Mouse (Mus musculus): ENCODE results near the gene Dnajb6. TPM values are rescaled to one million over a fixed set of nuclear protein-coding genes. Genes with fewer than 3 reads are reported as not detected.
"Not testable (repeated sequence)": the region's sequence is repeated elsewhere in the genome, so short reads cannot be mapped to it uniquely, and the experiment has no call there.

Dnajb6 gene
- polyA plus RNA-seq, 1 experiment from 2014 or later, result 308 TPM

DNA sequence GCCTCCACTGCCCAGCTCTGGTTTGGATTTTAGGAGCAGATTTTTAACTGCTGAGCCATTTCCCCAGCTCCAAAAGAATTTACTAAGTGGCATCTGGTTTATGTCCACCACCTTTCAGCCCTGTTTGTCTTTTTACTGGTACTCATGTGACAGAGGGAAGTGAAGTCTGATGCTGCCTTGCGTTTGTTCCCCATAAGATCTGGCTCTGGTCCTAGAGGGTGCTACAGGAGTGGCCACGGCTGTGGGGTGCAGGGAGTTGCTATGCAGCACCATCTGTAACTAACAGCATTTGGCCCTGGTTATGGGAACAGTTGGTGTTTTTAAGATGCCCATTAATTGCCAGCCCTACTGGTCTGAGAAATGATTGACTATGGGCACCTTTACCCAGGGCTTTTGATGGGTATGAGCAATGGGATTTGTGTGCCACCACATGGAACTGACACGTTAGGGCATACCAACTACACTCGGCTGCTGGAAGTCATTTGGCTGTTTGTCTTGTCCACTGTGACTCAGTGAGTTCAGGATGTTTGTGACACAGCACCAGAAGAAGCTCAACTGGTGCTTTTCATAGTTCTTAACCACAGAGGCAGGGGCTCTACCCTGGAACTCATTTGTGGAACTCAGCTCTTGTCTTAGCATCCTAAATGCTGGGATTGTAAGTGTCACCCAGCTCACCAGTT lies 37.3 kb downstream of the Dnajb6 start:
- Histone ChIP-seq H3K4me2 (no peak overlapping the region), H3K27ac (no peak overlapping the region), H3K4me1 (no peaks in the 10 kb centered on the region), H3K27me3 (replicated peaks) (no peaks in the 10 kb centered on the region), H3K9ac (no peak overlapping the region), H3K4me3 (no peak overlapping the region), H3K9me3 (no peaks in the 10 kb centered on the region), H3K36me3 (replicated peaks) (peaks cover 6% of the 10 kb centered on the region; the same call in 1 of the 2 replicates)
- ATAC-seq (replicated peaks), result no peak
- 86% methylated on average over 4 of the region's 4 CpGs for WGBS

DNA sequence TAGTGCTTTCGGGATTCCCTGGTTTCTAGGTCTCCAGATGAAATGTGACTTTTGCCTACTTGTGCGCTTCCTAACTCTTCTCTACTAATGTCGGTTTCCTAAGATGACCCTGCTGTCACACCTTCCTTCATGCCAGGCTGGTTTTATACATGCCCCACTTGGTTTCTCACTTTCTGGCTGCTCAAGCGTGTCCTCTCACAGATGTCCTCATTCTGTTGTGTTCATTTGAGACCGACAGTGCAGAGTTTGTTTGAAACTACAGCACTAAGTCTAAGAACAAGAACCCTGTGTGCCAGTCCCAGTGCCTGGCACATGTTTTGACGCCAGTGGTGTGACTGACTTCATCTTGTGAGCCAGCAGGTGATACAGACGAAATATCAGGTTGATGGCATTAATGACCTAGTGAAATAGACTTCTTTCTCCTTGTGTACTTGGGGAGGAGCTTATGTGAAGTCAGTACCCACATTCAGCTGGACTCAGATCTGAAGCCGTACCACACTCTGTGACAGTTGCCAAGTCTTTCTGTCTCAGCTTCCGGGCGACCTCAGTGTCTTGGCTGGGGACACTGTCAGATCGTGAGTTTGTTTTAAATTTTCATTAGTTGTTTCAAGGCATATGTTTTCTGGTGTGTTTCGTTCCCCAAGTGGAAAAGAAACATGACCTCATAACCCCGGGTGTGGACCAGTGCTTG lies 38.1 kb downstream of the Dnajb6 start:
- no peak for ATAC-seq (replicated peaks)

DNA sequence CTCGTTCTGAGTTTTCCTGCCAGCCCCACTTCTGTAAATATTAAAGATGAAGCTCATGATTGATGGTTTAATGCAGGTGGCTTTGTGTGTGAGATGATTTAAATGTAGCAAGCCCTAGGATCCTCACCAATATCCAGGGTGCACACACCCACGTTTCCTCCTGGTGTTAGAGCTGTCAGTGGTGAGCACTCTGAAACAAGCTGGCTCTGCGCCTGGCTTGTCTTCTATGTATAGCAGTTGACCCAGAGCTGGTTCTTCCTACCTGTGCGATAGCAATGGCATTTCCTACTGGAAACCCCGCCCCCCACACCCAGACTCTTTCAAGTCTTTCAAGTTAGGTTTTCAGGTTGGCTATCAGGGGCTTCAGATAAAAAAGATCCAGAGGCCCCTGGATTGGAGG lies 39.9 kb downstream of the Dnajb6 start:
- Histone ChIP-seq H3K9ac (no peak overlapping the region), H3K4me3 (no peak overlapping the region), H3K4me2 (no peak overlapping the region), H3K27ac (no peak overlapping the region), H3K4me1 (no peaks in the 10 kb centered on the region), H3K27me3 (replicated peaks) (no peaks in the 10 kb centered on the region), H3K36me3 (replicated peaks) (no peaks in the 10 kb centered on the region), H3K9me3 (no peaks in the 10 kb centered on the region)
- 93% methylated on average over 5 of the region's 5 CpGs for WGBS
- ATAC-seq (replicated peaks), result no peak

More for the DNA sequence above, 38.1 kb downstream of the Dnajb6 start:
- H3K4me2 ChIP-seq, result no peak overlapping the region
- no peaks in the 10 kb centered on the region for H3K4me1 ChIP-seq
- no peaks in the 10 kb centered on the region for H3K27me3 ChIP-seq (replicated peaks)
- H3K9ac ChIP-seq, result no peak overlapping the region
- no peak overlapping the region for H3K27ac ChIP-seq
- H3K9me3 ChIP-seq, result no peaks in the 10 kb centered on the region
- H3K36me3 ChIP-seq (replicated peaks), result no peaks in the 10 kb centered on the region
- WGBS, result 88% methylated on average over 13 of the region's 13 CpGs
- no peak overlapping the region for H3K4me3 ChIP-seq

DNA sequence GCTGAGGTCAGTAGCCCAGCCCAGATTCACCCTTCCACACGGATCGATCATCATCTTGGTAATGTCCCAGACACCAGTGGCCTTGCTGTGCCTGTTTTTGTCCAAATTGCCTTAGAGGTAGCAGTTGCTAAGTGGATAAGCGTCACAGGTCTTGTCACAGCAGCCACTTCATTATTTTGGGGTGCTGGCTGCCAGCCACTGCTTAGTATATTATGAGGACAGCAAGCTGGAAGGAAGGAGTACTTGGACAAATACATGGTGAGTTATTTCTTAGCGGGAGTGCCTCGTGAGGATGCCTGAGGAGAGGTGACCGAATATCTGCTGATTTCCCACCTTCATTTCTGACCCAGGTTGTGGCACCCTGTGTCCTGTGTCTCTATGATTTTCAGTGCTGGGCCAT lies 42.5 kb downstream of the Dnajb6 start:
- Histone ChIP-seq H3K36me3 (replicated peaks) (no peaks in the 10 kb centered on the region), H3K4me2 (no peak overlapping the region), H3K9ac (no peak overlapping the region), H3K27me3 (replicated peaks) (no peaks in the 10 kb centered on the region), H3K27ac (no peak overlapping the region), H3K4me3 (no peak overlapping the region), H3K9me3 (no peaks in the 10 kb centered on the region), H3K4me1 (no peaks in the 10 kb centered on the region)
- no peak for ATAC-seq (replicated peaks)
- WGBS, result 91% methylated on average over 6 of the region's 6 CpGs

DNA sequence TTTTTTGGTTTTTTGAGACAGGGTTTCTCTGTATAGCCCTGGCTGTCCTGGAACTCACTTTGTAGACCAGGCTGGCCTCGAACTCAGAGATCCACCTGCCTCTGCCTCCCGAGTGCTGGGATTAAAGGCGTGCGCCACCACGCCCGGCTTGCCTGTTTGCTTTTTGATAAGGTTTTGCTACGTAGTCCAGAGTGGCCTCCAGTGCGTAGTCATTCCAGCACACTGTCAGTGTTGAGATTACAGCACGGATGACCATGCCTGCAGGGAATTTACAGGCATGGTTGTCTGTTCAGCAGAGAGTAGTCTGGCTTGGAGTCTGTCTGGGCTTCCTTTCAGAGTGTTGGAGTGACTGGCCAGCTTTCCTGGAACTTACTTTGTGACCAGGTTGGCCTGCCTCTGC lies 44.2 kb downstream of the Dnajb6 start:
- not testable (repeated sequence) for H3K9me3 ChIP-seq; H3K27me3 ChIP-seq (replicated peaks); H3K4me1 ChIP-seq; H3K9ac ChIP-seq; H3K4me2 ChIP-seq; ATAC-seq (replicated peaks); H3K36me3 ChIP-seq (replicated peaks); H3K27ac ChIP-seq; H3K4me3 ChIP-seq
- 96% methylated on average over 9 of the region's 9 CpGs for WGBS

DNA sequence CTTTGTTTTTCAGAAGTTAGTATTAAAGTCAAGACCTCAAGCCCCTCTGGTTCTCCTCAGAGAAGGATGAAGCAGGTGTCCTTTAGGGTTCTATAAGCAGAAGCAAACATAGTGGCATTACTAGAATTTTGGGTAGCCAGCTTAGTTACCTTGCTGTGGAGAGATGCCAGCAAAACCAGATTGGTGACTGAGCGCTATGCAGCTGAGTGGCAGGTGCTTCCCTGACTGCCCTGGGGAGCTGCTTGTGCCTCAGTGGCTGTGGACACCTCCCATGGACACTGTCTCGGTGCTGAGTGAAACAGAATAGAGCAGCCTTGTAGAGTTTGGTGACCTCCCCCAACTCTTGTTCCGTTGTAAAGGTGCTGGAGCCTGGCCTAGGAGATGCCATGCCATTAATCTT lies 46.8 kb downstream of the Dnajb6 start:
- ATAC-seq (replicated peaks), result no peak
- no peak overlapping the region for H3K27ac ChIP-seq
- 93% methylated on average over 3 of the region's 3 CpGs for WGBS
- H3K9ac ChIP-seq, result no peak overlapping the region
- no peaks in the 10 kb centered on the region for H3K36me3 ChIP-seq (replicated peaks)
- H3K4me1 ChIP-seq, result no peaks in the 10 kb centered on the region
- no peak overlapping the region for H3K4me2 ChIP-seq
- H3K4me3 ChIP-seq, result no peak overlapping the region
- H3K27me3 ChIP-seq (replicated peaks), result no peaks in the 10 kb centered on the region
- no peaks in the 10 kb centered on the region for H3K9me3 ChIP-seq

DNA sequence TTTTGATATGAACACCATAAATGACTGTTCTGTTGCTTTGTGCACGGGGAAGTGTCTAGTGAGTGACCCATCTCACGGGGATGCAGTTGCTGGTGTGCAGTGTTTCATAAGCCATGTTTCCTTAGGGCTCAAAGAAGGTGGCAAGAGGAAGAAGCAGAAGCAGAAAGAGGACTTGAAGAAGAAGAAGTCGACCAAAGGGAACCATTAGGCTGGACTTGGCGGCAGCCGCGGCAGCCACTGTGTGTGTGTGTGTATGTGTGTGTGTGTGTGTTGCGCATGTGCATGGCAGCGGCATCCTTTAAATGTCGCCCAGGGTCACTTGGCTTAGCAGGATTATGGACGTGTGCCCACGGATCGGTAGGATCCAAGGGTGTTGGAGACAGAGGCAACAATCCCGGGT lies 49.4 kb downstream of the Dnajb6 start:
- not testable (repeated sequence) for H3K27me3 ChIP-seq (replicated peaks); H3K27ac ChIP-seq; ATAC-seq (replicated peaks); H3K9me3 ChIP-seq; H3K9ac ChIP-seq; H3K4me2 ChIP-seq; H3K36me3 ChIP-seq (replicated peaks); H3K4me1 ChIP-seq; H3K4me3 ChIP-seq
- 89% methylated on average over 11 of the region's 13 CpGs for whole genome bisulfite sequencing

DNA sequence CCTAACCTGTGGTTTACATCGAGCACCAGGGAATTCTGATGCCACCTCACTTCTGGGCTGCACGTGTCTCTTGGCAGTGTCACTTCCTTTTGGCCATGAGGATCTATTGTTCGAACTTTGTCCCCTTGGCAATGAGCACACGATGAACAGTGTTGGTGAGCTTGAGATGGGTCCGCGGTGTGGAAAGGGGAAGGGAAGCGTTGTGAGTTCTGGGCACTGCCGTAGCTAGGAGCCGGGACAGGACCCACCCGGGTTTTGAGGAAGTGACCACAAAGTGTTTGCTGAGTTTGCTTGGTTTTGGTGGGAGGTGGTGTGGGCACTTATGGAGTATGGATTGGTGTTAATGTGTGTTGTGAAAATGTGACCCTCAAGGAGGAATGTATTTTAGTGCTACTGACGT lies 50.5 kb downstream of the Dnajb6 start:
- H3K4me1 ChIP-seq; H3K27me3 ChIP-seq (replicated peaks); ATAC-seq (replicated peaks); H3K4me2 ChIP-seq; H3K27ac ChIP-seq; H3K9me3 ChIP-seq; H3K4me3 ChIP-seq; H3K36me3 ChIP-seq (replicated peaks); H3K9ac ChIP-seq: not testable (repeated sequence)
- WGBS, result 92% methylated on average over 1 of the region's 11 CpGs

DNA sequence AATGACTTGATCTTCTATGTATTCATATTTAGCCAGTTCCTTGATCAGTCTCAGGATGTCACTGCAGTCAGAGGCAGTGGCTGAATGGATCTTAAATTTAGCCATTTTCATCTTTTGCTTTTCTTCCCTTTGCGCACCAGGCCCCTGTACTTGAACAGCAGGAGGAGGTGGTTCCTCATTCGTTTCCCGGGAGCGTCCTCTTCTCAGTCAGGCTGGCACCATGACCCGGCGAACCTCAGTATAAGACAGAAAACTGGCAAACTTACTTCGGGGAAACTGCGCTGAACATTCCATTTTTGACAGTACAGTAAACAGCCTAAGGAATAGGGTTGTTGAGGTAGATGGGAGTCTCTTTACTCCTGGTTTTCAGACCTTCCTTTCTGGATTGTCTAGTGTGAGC lies 59.4 kb downstream of the Dnajb6 start:
- not testable (repeated sequence) for ATAC-seq (replicated peaks); H3K9me3 ChIP-seq; H3K4me2 ChIP-seq; H3K4me1 ChIP-seq; H3K9ac ChIP-seq; H3K27ac ChIP-seq; H3K4me3 ChIP-seq; H3K27me3 ChIP-seq (replicated peaks); H3K36me3 ChIP-seq (replicated peaks)
- over 99% methylated on average over 8 of the region's 8 CpGs for WGBS

DNA sequence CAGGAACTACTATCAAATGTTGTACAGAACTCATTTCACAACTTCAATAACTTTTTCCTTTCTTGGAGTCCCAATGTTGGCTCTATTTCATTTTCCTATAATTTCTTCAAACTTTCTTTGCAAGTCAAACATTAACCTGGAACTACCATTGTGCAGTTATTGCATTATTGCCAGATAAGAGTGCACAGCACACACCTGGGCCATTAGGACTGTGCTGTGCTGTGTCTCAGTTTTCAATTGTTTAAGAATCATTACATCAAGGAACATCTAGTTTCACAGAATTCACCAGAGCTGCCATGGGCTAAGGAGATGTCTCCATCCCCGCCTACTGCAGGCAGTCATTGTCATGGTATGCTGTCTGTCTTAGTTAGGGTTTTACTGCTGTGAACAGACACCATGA lies 73.5 kb downstream of the Dnajb6 start:
- no peak overlapping the region for H3K4me2 ChIP-seq
- no peaks in the 10 kb centered on the region for H3K36me3 ChIP-seq (replicated peaks)
- ATAC-seq (replicated peaks), result no peak
- no peak overlapping the region for H3K9ac ChIP-seq
- no peak overlapping the region for H3K27ac ChIP-seq
- H3K4me3 ChIP-seq, result no peak overlapping the region
- H3K9me3 ChIP-seq, result no peaks in the 10 kb centered on the region
- H3K4me1 ChIP-seq, result no peaks in the 10 kb centered on the region
- no peaks in the 10 kb centered on the region for H3K27me3 ChIP-seq (replicated peaks)
- WGBS, result 90% methylated on average over 1 of the region's 1 CpGs

DNA sequence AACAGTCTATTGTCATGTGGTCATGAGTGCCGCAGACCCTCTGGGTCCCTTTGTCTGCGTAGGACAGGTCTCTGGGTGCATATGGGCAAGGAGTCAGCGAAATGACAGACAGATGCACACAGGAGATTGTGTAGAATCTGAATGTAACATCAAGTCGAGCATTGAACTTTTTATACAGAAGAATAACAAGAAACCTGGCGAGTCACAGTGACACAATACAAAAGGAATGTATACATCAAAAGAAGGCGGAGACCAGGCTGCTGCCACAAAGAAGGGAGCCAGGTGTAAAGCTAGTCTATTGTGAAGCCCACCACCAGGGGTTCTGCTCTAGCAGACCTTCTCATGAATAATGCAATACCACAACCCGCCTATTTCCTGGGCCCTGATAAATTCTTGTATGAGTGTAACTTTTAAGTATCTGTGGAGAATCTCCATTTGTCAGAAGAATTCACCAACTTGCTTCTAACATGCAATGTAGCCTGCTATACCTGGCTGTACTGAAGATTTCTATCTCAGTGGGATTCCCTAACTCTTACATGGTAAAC lies 76.0 kb downstream of the Dnajb6 start:
- H3K27me3 ChIP-seq (replicated peaks); H3K27ac ChIP-seq; H3K36me3 ChIP-seq (replicated peaks); H3K9me3 ChIP-seq; H3K4me2 ChIP-seq; ATAC-seq (replicated peaks); H3K4me3 ChIP-seq; H3K9ac ChIP-seq; H3K4me1 ChIP-seq: not testable (repeated sequence)
- WGBS, result 64% methylated on average over 7 of the region's 7 CpGs

DNA sequence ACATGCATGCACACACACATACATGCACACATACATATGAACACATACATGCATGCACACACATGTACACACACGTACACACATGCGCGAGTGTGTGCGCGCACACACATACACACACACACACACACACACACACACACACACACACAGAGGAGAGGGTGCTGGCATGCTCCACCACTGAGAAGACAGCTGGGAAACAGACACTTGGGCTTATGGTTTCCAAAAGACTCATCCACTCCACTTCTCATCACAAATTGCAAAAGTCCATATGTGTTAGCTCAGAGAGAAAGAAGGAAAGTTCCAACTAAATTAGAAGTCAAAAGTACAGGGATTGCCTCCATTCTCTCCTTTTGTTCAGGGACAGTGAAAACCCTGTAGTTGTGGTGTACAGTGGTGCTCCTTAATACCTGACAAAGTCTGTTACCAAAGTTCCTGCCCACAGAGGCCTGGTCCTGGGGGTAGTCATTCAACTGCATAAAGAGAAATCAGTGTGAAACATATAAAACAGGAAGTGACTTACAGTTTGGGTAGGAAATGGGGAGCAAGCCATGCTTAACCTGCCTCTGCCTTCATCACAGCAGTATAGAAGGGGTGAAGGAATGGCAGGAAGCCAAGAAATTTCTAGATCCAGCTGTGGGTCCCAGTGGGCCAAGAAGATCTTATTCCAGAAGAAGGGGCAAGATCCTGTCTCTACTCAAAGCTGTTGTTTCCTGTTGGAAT lies 81.2 kb downstream of the Dnajb6 start:
- no peak overlapping the region for H3K4me2 ChIP-seq
- no peaks in the 10 kb centered on the region for H3K9me3 ChIP-seq
- no peak overlapping the region for H3K9ac ChIP-seq
- no peak overlapping the region for H3K4me3 ChIP-seq
- 93% methylated on average over 5 of the region's 5 CpGs for WGBS
- no peaks in the 10 kb centered on the region for H3K27me3 ChIP-seq (replicated peaks)
- H3K36me3 ChIP-seq (replicated peaks), result no peaks in the 10 kb centered on the region
- no peak for ATAC-seq (replicated peaks)
- H3K27ac ChIP-seq, result no peak overlapping the region
- no peaks in the 10 kb centered on the region for H3K4me1 ChIP-seq

All from midbrain, embryonic 15.5 days (tissue).